ENCODE assay signal across 26 mouse cellular contexts in genomic region chr15:65006177-65006576, GRCm38 (mm10). TPM values are rescaled to one million over a fixed set of nuclear protein-coding genes. Genes with fewer than 3 reads are reported as not detected.
"Had no signal": no experiment of that assay in that cellular context is flagged by ENCODE, and none has a peak within 500 bp of the region (broad histone marks: within the 10 kb centered on the region; RNA-seq: fewer than 3 reads in every experiment).

No protein-coding gene starts in this region.

- ATAC-seq: intestine, postnatal 0 days had no signal

- DNase-seq: kidney, adult 2 months; kidney, postnatal 10 days; kidney, postnatal 36 days; liver, embryonic 13.5 days; lung, adult 2 months; lung, postnatal 14 days; lung, postnatal 4 days; midbrain, embryonic 14.5 days; right cerebral cortex, postnatal 14 days; spleen, adult 18-20 months; thymus, adult 2 months; thymus, postnatal 14 days; thymus, postnatal 4 days had no signal

RNA-seq across cellular contexts. Expression of gene Gm21961, which starts 8.5 kb away (rescaled TPM):
- polyA plus RNA-seq: intestine, postnatal 0 days; kidney, adult 2 months; kidney, embryonic 15.5 days; limb, embryonic 11.5 days; limb, embryonic 14.5 days; liver, adult 2 months; liver, embryonic 13.5 days; liver, embryonic 16.5 days; lung, adult 2 months; lung, embryonic 16.5 days; midbrain, embryonic 11.5 days; midbrain, embryonic 14.5 days; midbrain, postnatal 0 days; neural tube, embryonic 11.5 days; neural tube, embryonic 14.5 days; stomach, embryonic 15.5 days; testis, adult 2 months; thymus, adult 2 months had no signal
